Mouse (Mus musculus) ovary, adult 18-20 months (tissue): ENCODE measurements around the gene Rfx7.
"Not testable (repeated sequence)": the region's sequence is repeated elsewhere in the genome, so short reads cannot be mapped to it uniquely, and the experiment has no call there.

Source experiments
- DNase-seq: peaks from one replicate; pipeline ENCODE4 v3.0.0; 2022; ENCODE audit warnings: low spot score, mixed read lengths

Rfx7 gene

DNA sequence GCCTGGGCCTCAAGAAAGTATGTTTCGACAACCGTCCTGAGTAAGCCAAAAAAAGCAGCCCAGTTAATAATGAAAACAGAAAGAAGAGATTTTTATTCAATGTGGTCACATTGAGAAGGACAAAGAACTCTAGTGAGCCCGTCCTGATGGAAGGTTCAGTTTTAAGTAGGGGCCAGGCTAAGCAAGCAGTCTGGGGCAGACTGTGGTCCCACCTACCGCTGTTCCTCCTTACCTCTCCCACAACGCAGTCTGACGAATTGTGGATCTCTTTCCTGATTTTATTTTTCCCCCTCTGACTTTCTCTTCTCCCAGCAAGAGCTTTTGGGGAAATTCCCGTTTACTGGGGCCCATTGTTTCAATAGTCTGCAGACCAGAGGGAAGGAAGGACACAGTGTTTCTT lies 108.6 kb downstream of the Rfx7 start:
- no peak for DNase-seq

DNA sequence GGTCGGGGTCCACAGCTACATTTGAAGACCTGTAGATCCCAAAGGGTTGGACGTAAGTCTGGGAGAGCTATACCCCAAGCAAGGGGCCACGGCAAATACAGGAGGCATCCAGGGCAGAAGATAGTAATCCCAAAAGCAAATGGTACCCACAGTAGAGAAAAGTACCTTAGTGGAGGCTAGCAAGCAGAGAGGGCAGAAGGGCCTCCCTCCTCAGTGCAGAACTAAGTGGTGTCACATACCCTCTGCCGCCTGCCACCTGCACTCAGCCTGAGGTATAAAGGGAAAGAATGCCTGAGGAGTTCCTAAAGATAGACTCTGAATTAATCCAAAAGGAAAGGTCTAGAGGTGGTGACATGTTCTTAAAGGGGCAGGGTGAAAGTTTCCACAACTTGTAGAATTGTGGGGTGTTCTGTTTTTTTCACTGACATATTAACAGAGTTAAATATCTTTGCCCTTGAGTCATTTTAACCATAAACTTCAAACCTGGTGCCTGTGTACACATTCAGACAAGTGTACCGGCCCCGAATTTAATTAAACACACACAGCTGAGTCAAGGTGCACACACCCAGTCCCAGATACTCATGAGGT lies 109.1 kb downstream of the Rfx7 start:
- DNase-seq, result no peak

DNA sequence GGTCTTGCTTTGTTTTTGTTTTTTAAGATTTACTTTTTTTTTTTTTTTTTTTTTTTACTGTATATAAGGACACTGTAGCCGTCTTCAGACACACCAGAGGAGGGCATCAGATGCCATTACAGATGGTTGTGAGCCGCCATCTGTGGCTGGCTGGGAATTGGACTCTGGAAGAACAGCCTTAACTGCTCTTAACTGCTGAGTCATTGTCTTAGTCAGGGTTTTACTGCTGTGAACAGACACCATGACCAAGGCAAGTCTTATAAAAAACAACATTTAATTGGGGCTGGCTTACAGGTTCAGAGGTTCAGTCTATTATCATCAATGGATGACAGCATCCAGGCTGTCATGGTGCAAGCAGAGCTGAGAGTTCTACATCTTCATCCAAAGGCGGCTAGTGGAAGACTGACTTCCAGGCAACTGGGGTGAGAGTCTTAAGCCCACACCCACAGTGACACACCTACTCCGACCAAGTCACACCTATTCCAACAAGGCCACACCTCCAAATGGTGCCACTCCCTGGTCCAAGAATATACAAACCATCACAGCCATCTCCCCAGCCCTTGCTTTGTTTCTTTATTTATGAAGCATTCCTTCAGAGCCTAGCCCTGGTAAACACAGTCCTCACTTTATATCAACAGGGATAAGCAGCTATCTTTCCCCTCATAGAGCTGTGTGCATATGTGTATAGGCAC lies 110.9 kb downstream of the Rfx7 start:
- not testable (repeated sequence) for DNase-seq

DNA sequence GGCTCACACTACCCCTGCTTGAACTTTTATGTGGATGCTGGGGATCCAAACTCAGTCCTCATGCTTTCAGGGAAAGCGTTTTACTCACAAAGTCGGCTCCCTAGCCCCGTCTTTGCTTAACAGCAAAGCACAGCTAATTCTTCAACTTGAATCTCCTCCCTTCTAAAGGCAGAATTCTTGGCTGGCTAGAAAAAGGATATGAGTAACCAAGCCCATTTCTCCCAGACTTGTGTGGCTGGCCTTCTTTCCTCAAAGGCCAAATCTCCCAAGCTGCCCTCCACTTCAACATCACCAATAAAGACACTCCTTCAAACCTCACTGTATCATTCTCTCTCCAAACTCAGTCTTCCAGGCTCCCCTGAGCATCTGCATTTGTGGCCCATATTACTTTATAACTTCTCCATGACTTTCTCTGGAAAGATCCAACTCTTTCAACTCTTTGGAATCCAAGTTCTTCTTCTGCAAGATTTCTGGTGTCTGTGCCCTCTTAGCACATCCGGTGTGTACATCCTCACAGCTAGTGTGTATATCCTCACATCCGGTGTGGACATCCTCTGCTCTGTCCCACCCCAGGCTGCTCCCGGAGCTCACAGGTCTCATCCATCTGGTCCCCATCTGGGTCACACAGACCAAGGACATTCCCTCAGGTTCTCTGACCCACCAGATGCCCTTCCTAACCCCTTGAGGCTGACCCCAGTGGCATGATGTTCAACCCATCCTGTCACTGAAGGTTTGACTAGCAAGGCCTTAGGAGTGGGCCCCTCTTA lies 111.8 kb downstream of the Rfx7 start:
- DNase-seq, result no peak

DNA sequence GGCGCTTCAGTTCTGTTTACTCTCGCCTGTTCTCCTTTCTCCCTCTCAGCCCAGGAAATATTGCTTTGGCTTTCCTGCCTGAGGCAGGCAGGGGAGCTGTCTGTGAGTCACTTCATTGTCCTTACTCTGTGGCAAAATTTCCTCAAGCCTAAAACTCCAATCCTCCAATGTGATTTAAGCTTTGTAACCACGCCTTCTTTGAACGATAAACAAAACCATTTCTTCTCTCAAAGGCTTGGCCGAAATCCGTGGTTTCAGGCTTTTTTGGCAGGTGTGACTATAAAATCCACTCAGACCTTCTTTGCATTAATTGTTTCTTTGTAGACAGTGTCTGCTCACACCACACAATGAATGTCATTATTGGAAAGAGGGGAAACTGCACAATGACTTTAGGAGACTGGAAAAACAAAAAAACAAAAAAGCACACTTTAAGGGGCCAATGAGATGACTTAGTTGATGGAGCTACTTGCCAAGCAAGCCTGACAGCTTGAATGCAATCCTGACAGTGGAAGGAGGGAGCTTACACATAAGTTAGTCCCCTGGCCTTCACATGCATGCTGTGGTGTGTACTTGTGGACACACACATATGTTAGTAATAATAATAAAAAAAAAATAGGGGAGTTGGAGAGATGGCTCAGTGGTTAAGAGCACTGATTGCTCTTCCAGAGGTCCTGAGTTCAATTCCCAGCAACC lies 112.5 kb downstream of the Rfx7 start:
- DNase-seq, result no peak

DNA sequence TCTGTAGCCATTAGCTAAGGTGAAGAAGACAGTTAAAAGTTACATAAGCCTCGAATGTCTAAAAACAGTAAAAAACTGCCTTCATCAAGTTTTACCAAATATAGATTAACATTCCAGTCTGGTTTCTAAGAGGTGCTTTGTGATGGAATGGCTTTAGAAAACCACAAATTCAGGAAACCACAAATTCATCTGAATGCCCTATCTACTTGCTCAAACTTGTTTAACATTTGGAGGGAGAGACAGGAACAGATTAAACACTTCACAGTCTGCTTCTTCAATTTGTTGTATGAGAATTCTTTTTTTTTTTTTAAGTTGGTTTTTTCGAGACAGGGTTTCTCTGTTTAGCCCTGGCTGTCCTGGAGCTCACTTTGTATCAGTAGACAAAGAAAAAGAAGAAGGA lies 117.7 kb downstream of the Rfx7 start:
- no peak for DNase-seq

DNA sequence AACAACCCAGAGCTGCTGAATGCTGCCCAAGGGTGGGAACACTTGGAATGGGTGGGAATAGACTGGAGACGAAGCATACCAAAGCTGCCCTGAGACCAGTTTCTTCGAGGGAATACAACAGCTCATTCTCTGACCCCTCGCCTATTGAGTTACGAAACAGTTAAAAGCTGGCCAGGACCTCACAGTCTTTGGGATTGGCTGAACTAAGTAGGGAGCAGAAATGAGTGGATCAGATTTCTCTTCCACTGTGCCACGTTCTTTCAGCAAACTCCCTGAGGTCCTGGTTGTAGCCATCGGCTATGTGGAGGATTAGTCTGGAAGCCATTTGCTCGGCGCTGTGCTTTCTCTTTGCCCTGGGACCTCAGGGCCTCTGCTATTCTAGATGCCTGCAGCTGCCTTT lies 120.9 kb downstream of the Rfx7 start:
- no peak for DNase-seq

DNA sequence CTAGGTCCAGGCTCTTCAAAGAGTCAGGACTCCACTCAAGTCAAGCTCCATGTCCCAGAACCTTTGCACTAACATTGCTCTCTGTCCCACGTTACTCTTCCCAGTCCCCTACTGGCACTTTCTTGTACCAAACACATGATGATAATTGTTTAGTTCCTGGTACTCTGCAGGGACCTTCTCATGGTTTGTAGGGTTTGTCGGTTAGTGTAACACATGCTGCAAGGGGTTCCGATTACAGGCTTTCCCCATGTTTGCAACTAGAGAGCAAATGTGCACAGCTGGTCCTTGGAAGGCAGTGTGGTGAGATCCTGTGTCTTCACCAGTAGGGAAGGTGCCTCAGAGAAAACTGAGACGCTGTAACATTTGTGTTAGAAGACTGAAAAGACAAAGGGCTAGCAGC lies 121.5 kb downstream of the Rfx7 start:
- no peak for DNase-seq

DNA sequence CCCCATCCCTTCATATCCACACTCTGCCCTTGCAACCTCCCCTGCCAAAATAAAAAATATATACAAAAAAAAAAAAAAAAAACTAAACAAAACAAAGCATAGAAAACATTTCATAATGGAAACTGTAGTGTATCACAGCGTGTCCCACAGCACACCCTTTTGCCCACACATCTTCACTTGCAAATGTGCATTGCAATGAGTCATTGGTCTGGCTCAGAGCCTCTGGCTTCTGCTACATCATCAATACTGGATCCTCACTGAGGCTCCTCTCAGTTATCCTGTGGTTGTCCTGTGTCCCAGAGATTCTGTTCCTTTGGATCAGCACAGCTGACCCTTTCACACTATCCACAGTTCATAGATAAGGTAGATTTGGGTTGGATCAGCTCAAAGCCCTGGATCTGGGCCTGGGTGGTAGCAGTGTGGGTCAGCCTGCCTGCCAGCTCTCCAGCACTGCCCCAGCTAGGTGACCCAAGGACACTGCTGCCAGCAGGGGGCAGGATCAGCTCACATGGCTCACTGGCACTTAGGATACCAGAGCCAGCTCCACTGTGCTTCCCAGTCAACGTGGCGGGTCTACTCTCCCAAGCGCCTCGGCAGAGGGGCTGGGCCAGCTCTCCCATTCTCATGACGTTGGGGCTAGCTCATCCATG lies 122.7 kb downstream of the Rfx7 start:
- DNase-seq, result peak; percentile 59

DNA sequence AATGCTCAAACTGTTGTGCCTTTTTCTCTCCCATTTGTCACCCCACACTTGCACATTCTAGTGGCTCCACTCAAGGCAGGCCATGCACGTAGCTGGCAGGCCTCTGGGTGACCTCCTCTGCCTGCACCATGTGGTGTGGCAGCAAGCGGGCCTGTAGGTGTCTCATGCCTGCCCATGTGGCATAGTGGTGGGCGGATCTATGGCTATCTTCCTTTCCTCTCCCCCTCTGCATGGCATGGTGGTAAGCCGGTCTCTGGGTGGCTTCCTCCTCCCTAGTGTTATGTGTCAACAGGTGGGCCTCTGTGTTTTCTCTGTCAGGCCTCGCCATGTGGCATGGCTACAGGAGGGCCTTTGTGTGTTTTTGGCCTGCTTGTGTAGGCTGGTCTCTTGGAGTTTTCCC lies 123.6 kb downstream of the Rfx7 start:
- no peak for DNase-seq

DNA sequence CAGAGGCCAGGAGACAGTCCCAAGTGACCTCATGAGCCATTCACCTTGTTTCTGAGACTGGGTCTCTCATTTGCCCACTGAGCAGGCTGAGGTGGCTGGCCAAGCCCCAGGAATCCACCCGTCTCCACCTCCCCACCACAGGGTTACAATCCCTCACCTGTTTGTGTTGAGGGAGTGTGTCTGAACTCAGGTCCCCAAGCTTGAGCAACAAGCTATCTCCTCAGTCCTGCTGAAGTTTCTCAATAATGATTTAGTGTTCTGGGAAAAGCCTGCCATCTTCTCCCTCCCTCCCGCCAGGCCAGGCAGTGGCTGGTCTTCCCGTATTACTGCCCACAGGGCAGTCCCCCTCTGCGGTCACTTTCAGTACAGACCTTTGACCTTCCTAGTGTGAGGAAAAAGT lies 124.5 kb downstream of the Rfx7 start:
- DNase-seq, result no peak

DNA sequence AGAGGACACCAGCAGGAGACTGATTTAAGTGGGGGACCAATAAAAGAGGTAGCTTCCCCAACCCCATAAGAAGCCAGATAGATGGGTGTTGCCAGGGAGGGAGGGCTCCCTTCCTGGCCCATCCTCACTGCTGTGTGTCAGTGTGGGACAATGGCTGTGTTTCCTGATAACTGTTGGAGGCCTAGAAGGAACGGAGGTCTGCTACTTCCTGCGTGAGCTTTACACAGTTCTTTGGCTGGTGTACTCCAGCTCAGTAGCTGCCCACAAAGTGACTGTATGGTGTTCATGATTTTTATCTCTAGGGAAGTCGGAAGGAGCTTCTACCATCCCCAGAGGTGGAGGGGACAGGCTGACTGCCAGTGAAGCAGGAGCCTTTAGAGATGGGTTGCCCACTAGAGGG lies 124.9 kb downstream of the Rfx7 start:
- no peak for DNase-seq

DNA sequence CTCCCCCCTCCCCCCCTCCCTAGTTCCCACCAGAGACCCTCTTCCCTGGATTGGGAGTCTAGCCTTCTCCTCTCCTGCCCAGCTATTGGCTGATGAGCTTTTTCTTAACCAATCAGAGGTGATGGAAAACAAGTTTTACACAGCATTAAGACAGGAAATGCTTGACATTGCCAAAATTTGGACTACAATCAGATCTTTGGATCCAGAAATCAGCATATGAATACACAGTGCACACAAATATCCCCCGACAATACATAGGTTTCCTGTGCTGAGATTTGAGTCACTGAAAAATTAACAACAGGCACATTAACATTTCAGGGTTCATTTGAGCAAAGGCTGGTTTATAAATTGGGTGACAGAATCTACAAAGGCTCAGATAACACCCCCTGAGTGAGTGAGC lies 125.7 kb downstream of the Rfx7 start:
- no peak for DNase-seq

DNA sequence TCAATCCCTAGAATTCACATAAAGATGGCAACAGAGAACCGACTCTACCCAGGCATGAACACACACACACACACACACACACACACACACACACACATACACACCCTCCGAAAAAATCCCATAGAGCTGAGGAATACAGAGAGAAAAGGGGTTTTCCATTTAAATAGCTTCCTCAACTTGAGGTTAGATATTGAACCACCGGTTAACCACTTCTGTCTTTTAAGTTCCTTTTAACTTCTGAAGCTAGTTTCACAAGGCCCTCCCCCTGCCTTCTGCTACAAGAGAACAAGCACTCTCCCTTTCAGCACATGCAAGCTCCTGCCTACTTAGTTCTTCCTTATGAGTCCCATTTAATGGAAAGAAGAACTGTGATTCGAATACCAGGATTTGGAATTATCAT lies 128.1 kb downstream of the Rfx7 start:
- DNase-seq, result no peak

DNA sequence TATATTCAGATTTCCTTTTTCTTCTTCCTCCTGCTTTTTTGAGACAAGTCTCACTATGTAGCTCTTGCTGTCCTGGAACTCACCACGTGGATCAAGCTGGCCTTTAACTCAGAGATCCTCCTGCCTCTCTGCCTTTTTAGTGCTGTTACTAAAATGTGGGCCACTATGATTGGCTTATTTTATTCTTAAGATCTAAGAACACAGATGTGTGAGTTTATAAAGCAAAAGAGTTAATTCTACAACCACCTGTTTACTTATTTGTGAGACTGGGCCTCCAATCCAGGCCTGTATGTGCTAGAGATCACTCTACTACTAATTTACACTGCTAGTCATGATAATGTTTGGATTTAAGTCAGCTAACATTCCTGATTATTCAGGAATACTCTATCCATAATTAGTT lies 128.9 kb downstream of the Rfx7 start:
- DNase-seq, result no peak

DNA sequence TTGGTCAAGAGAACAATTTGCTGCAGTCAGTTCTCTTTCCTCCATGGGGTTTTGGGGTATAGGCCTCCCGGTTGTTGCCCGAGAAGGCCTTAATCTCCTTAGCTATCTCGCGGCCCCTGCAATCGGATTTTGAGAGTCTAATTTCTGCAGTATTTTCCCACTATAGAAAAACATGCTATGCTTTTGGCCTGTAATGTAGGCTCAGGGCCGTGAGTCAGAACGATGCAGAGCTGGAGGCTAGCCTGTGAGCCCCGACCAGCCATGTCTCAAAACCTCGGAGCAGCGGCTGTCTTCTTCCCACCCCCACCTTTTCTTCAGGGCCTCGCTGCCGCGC lies 129.5 kb downstream of the Rfx7 start:
- DNase-seq, result no peak

DNA sequence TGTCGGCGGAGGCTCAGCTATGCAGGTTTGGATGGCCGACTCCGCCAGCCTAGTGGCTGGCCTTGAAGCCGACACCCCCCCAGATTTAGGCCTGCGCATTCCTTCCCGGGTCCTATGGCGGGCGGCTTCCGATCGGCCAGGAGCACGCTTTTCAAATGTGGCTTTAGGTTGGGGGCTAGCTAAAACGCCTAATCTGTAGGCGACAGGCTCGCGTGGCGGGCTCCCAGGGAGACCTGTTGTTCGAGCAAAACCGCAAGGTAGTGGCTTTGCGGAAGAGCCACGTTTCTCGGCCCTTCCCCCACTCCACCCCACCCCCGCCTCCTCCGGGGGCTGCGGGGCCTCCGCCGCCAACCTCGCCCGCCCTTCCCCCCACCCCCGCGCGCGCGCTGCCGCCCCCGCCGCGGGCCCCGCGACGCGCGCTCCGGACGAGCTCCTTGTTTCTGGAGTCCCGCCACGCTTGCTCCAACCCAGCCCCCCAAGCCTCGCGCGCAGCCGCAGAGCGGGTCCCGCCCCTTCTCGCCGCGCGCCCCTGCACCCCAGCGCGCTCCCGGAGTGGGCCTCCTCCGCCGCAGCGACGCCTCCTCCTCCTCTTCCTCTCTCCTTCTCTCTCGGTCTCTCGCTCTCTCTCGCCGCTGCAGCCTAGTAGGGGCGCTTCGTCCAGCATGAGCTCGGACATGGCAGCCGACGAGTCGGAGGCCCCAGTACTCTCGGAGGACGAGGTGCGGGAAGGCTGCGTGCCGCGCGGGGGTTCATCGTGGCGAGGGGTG lies 130.0 kb downstream of the Rfx7 start, which contains the start of gene Nedd4:
Gene Nedd4 (plus strand): TSS at position 452 of the 767 bp plus-strand sequence.
- DNase-seq, result peak; percentile 95

DNA sequence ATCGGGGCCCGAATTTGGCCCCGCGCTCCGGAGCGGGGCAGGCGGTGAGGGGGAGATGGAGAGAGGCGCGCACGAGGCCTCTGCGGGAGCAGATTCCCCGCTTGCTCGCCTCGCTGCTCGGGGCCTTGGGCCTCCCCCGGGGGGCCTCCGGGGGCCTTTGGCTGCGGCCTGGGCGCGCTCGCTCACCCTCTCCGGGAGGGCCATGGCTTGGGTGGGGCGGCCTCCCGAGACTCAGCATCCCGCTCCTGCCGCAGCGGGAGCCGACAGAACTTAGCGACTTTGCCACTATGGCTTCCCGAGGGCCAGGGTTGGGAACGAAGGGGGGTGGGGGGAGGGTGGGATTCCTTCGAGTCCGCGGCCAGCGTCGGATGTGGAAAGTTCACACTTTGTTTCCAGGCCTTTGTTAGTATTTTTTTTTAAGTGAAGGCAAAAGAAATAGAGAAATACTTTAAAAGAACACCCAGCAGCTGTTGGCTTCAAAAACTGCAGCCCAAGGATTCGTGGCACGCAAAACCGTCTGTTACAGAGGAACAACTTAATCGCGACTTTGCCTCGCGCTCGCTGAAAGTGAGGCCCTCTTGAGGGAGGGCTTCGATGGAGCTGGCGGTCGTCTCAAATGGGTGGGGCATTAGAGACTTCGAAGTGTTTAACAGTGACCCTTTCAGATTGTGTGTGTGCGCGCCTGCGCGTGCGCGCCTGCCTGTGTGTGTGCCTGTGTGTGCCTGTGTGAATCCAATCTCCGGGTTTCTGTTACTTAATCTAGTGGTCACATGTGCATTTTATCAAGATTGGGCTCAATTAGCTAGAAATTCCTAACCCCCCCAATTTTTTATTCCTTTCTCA lies 130.9 kb downstream of the Rfx7 start:
- peak; percentile 71 for DNase-seq

DNA sequence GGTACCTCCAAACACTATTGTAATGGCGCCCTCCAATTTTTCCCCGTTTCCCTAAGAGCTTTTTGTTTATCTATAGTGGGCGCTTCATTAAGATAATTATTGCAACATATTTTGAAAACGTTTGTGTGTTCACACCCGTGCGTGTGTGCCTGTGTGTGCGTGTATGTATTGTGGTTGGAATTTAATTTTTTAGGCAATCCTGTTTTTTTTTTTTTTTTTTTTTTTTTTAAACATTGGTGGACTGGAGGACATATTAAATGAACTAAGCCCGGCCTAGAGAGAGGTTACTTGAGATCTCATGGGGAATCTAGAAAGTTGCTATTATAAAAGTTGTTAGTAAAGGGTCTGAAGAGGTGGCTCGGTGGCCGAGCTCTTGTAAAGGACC lies 131.5 kb downstream of the Rfx7 start:
- DNase-seq, result no peak
